Comparison of ENCODE assay signal across 9 mouse cellular contexts in genomic region chr16:57550088-57550487, GRCm38 (mm10). TPM values are rescaled to one million over a fixed set of nuclear protein-coding genes. Genes with fewer than 3 reads are reported as not detected.
DNase-seq lines count a peak whose midpoint lies in the region; ATAC-seq and TF ChIP-seq lines count a peak whose summit lies in the region.
"Had no signal": no experiment of that assay in that cellular context is flagged by ENCODE, and none has a peak within 500 bp of the region (broad histone marks: within the 10 kb centered on the region; RNA-seq: fewer than 3 reads in every experiment).

No protein-coding gene starts in this region.

- H3K9ac ChIP-seq in kidney, postnatal 0 days (ENCODE audit: low read depth, low read length), result peak overlapping the region; percentile 94
- H3K9ac ChIP-seq in hindbrain, postnatal 0 days (replicated peaks; ENCODE audit: low read length), result no peak overlapping the region

- ATAC-seq in kidney, postnatal 0 days (replicated peaks; ENCODE audit: low FRiP score, low read depth), result no peak
- ATAC-seq in hindbrain, postnatal 0 days, result no peak
- peak; percentile 64 for ATAC-seq in megakaryocyte progenitor cell, adult 5-6 weeks (replicated peaks; ENCODE audit: poor library complexity)

- H3K4me3 ChIP-seq in kidney, postnatal 0 days (replicated peaks; ENCODE audit: low read depth, low read length), result peak overlapping the region; percentile 78
- H3K4me3 ChIP-seq in hindbrain, postnatal 0 days (ENCODE audit: low read length), result peak overlapping the region; percentile 72

- DNase-seq in kidney, postnatal 0 days (ENCODE audit: low spot score), result peak; percentile 53
- no peak for DNase-seq in kidney, adult 18-20 months
- peak; percentile 28 for DNase-seq in c-Kit-positive CD71-negative TER-119-negative erythroid progenitor cells, embryonic 14.5 days (ENCODE audit: low read depth)
- no peak for DNase-seq in hindbrain, postnatal 0 days (ENCODE audit: low spot score)
- DNase-seq in left cerebral cortex, adult 9 months (ENCODE audit: low spot score in 2 of 2), result no peak
- no peak for DNase-seq in retina, embryonic 14.5 days (ENCODE audit: low spot score)
- no peak for DNase-seq in right cerebral cortex, postnatal 25 days
- DNase-seq: cerebellum, postnatal 25 days had no signal

- no peak for TF ChIP-seq CTCF in kidney, postnatal 0 days (IDR thresholded peaks at IDR 0.05; ENCODE audit: low read depth)
- no peak for TF ChIP-seq CTCF in hindbrain, postnatal 0 days (IDR thresholded peaks at IDR 0.05; ENCODE audit: low read depth)

- H3K4me1 ChIP-seq in kidney, postnatal 0 days (replicated peaks; ENCODE audit: insufficient read depth, low read length), result peaks cover 5% of the 10 kb centered on the region
- no peaks in the 10 kb centered on the region for H3K4me1 ChIP-seq in hindbrain, postnatal 0 days (ENCODE audit: insufficient read depth, low read length)

- H3K27ac ChIP-seq in kidney, postnatal 0 days, result no peak overlapping the region
- H3K27ac ChIP-seq in hindbrain, postnatal 0 days, result no peak overlapping the region

- H3K4me2 ChIP-seq in kidney, postnatal 0 days (ENCODE audit: low read length), result peak overlapping the region; percentile 85
- H3K4me2 ChIP-seq in hindbrain, postnatal 0 days (ENCODE audit: low read depth, low read length), result peak overlapping the region; percentile 96

- no peaks in the 10 kb centered on the region for H3K9me3 ChIP-seq in kidney, postnatal 0 days (replicated peaks; ENCODE audit: low read length)
- H3K9me3 ChIP-seq in hindbrain, postnatal 0 days (ENCODE audit: low read length), result no peaks in the 10 kb centered on the region

- H3K27me3 ChIP-seq in kidney, postnatal 0 days (ENCODE audit: insufficient read depth, low read length), result no peaks in the 10 kb centered on the region
- no peaks in the 10 kb centered on the region for H3K27me3 ChIP-seq in hindbrain, postnatal 0 days (ENCODE audit: insufficient read depth, low read length)

- H3K36me3 ChIP-seq in kidney, postnatal 0 days (ENCODE audit: insufficient read depth, low read length), result no peaks in the 10 kb centered on the region
- no peaks in the 10 kb centered on the region for H3K36me3 ChIP-seq in hindbrain, postnatal 0 days (ENCODE audit: insufficient read depth, low read length)

- WGBS in kidney, postnatal 0 days, result 45% methylated on average over 3 of the region's 3 CpGs
- 66% methylated on average over 3 of the region's 3 CpGs for WGBS in hindbrain, postnatal 0 days

RNA-seq across cellular contexts. Expression of gene Cmss1, which starts 56.6 kb away (rescaled TPM):
- polyA plus RNA-seq in kidney, postnatal 0 days (2015; fragmentation: Nextera tagmentation; extraction: Ambion mirVana), result 50.4 and 50.5 TPM in 2 replicates
- total RNA-seq in hindbrain, postnatal 0 days (2014; rRNA removed), result 8.6 and 17.7 TPM in 2 replicates
- 42.5 and 43.4 TPM in 2 replicates for polyA plus RNA-seq in hindbrain, postnatal 0 days (2015; fragmentation: Nextera tagmentation; extraction: Ambion mirVana)
- 31.4 and 38.5 TPM in 2 replicates for total RNA-seq in megakaryocyte progenitor cell, adult 5-6 weeks (2015)
- total RNA-seq in megakaryocyte progenitor cell, adult 5-6 weeks (2017), result 74.3 and 80.6 TPM in 2 replicates

Comparison
In these comparisons a context has a peak if more than half of its experiments do, and no peak if none do; other contexts are left out.
1. DNase-seq: peak in kidney, postnatal 0 days (single experiment) and c-Kit-positive CD71-negative TER-119-negative erythroid progenitor cells, embryonic 14.5 days (single experiment); none in kidney, adult 18-20 months (single experiment), hindbrain, postnatal 0 days (single experiment), left cerebral cortex, adult 9 months (0 of 2), retina, embryonic 14.5 days (single experiment) and right cerebral cortex, postnatal 25 days (single experiment).